Mouse (Mus musculus) midbrain, embryonic 15.5 days (tissue): ENCODE measurements around the gene 4930438A08Rik. TPM values are rescaled to one million over a fixed set of nuclear protein-coding genes. Genes with fewer than 3 reads are reported as not detected.
"Not testable (repeated sequence)": the region's sequence is repeated elsewhere in the genome, so short reads cannot be mapped to it uniquely, and the experiment has no call there.

Source experiments
- ATAC-seq: fragments of 200-750 bp; cut with Nextera tagmentation; replicated peaks from 2 replicates; pipeline ENCODE4 v1.8.0; 2017; ENCODE audit warnings: moderate TSS enrichment
- H3K27ac ChIP-seq: fragments of 300-500 bp; sonication (generic); 2 replicates; pipeline ENCODE4 v1.5.1; 2015; ENCODE audit warnings: mild to moderate bottlenecking, inconsistent platforms
- H3K27me3 ChIP-seq: fragments of 300-500 bp; sonication (generic); replicated peaks from 2 replicates; pipeline ENCODE4 v1.6.1; 2015; ENCODE audit warnings: inconsistent platforms
- H3K36me3 ChIP-seq: fragments of 300-500 bp; sonication (generic); replicated peaks from 2 replicates; pipeline ENCODE4 v1.6.1; 2015; ENCODE audit warnings: inconsistent platforms
- H3K4me1 ChIP-seq: fragments of 300-500 bp; sonication (generic); 2 replicates; pipeline ENCODE4 v1.6.1; 2015; ENCODE audit warnings: inconsistent platforms
- H3K4me2 ChIP-seq: fragments of 300-500 bp; sonication (generic); 2 replicates; pipeline ENCODE4 v1.6.1; 2015; ENCODE audit warnings: inconsistent platforms, mild to moderate bottlenecking, moderate library complexity
- H3K4me3 ChIP-seq: fragments of 300-500 bp; sonication (generic); 2 replicates; pipeline ENCODE4 v1.5.1; 2015; ENCODE audit warnings: mild to moderate bottlenecking, inconsistent platforms
- H3K9ac ChIP-seq: fragments of 300-500 bp; sonication (generic); 2 replicates; pipeline ENCODE4 v1.6.1; 2015; ENCODE audit warnings: mild to moderate bottlenecking, inconsistent platforms
- H3K9me3 ChIP-seq: fragments of 300-500 bp; sonication (generic); 2 replicates; pipeline ENCODE4 v1.6.1; 2016; ENCODE audit warnings: inconsistent platforms
- WGBS: fragments of 180-500 bp; shearing (Covaris S2); methylation state at CpG from one replicate; pipeline ENCODE4 v1.1.7; 2015; ENCODE audit warnings: mixed read lengths; 5-methylcytosine and 5-hydroxymethylcytosine counted together
- polyA plus RNA-seq: library from polyadenylated mRNA; unstranded; fragments of >200 nt; fragmentation: Nextera tagmentation; extraction: Ambion mirVana; gene quantifications from 2 replicates; pipeline ENCODE4 v1.2.1, GENCODE M21; 2015

4930438A08Rik gene
- polyA plus RNA-seq = not detected in 2 replicates

- no peak for ATAC-seq
- no peak within 1 kb of the TSS for H3K4me2 ChIP-seq
- no peaks in the 10 kb centered on the region for H3K27me3 ChIP-seq
- no peak within 1 kb of the TSS for H3K27ac ChIP-seq
- no peak within 1 kb of the TSS for H3K4me3 ChIP-seq
- WGBS = 60% methylated on average over 2 of the region's 2 CpGs
- no peak within 1 kb of the TSS for H3K9ac ChIP-seq
- H3K36me3 ChIP-seq = no peaks in the 10 kb centered on the region
- no peaks in the 10 kb centered on the region for H3K4me1 ChIP-seq
- no peaks in the 10 kb centered on the region for H3K9me3 ChIP-seq
These were observed at the start of gene 4930438A08Rik for GRCm38 (mm10) chr11:58274572-58274971. Gene 4930438A08Rik, plus strand, starts transcription at chr11:58274799.

- not testable (repeated sequence) for H3K9me3 ChIP-seq, H3K4me2 ChIP-seq, H3K36me3 ChIP-seq, H3K4me1 ChIP-seq, ATAC-seq, H3K4me3 ChIP-seq, H3K27me3 ChIP-seq, H3K9ac ChIP-seq, H3K27ac ChIP-seq
- WGBS = 86% methylated on average over 2 of the region's 2 CpGs
These were observed 49.7 kb upstream of the 4930438A08Rik start for GRCm38 (mm10) chr11:58224872-58225271.

- Histone ChIP-seq H3K27ac (no peak overlapping the region), H3K4me1 (no peaks in the 10 kb centered on the region), H3K27me3 (no peaks in the 10 kb centered on the region), H3K4me2 (no peak overlapping the region), H3K9ac (no peak overlapping the region), H3K9me3 (no peaks in the 10 kb centered on the region), H3K4me3 (no peak overlapping the region), H3K36me3 (no peaks in the 10 kb centered on the region)
- 11% methylated on average over 5 of the region's 5 CpGs for WGBS
- no peak for ATAC-seq
These were observed 48.9 kb upstream of the 4930438A08Rik start for GRCm38 (mm10) chr11:58225655-58226054.

GRCm38 (mm10) chr11:58226425-58226824, 48.2 kb upstream of the 4930438A08Rik start:
- Histone ChIP-seq H3K27ac (no peak overlapping the region), H3K36me3 (no peaks in the 10 kb centered on the region), H3K4me3 (no peak overlapping the region), H3K4me2 (no peak overlapping the region), H3K4me1 (no peaks in the 10 kb centered on the region), H3K27me3 (no peaks in the 10 kb centered on the region), H3K9ac (no peak overlapping the region), H3K9me3 (no peaks in the 10 kb centered on the region)
- no peak for ATAC-seq

- WGBS = 95% methylated on average over 2 of the region's 2 CpGs
- not testable (repeated sequence) for ATAC-seq, H3K27ac ChIP-seq, H3K4me1 ChIP-seq, H3K36me3 ChIP-seq, H3K9ac ChIP-seq, H3K4me2 ChIP-seq, H3K27me3 ChIP-seq, H3K4me3 ChIP-seq, H3K9me3 ChIP-seq
These were observed 46.6 kb upstream of the 4930438A08Rik start for GRCm38 (mm10) chr11:58228021-58228420.

- Histone ChIP-seq H3K9ac (no peak overlapping the region), H3K4me1 (no peaks in the 10 kb centered on the region), H3K27me3 (no peaks in the 10 kb centered on the region), H3K27ac (no peak overlapping the region), H3K9me3 (no peaks in the 10 kb centered on the region), H3K36me3 (no peaks in the 10 kb centered on the region), H3K4me3 (no peak overlapping the region), H3K4me2 (no peak overlapping the region)
- 75% methylated on average over 16 of the region's 16 CpGs for WGBS
- no peak for ATAC-seq
These were observed 44.1 kb upstream of the 4930438A08Rik start for GRCm38 (mm10) chr11:58230396-58230910.

GRCm38 (mm10) chr11:58231156-58231555, 43.4 kb upstream of the 4930438A08Rik start:
- H3K4me3 ChIP-seq = no peak overlapping the region
- H3K9ac ChIP-seq = no peak overlapping the region
- WGBS = 90% methylated on average over 8 of the region's 8 CpGs
- no peaks in the 10 kb centered on the region for H3K4me1 ChIP-seq
- H3K9me3 ChIP-seq = no peaks in the 10 kb centered on the region
- H3K4me2 ChIP-seq = no peak overlapping the region
- H3K36me3 ChIP-seq = no peaks in the 10 kb centered on the region
- H3K27me3 ChIP-seq = no peaks in the 10 kb centered on the region
- no peak for ATAC-seq
- H3K27ac ChIP-seq = no peak overlapping the region

- H3K9me3 ChIP-seq, H3K36me3 ChIP-seq, H3K4me2 ChIP-seq, H3K4me3 ChIP-seq, H3K27me3 ChIP-seq, H3K9ac ChIP-seq, ATAC-seq, H3K4me1 ChIP-seq, H3K27ac ChIP-seq: not testable (repeated sequence)
- 76% methylated on average over 3 of the region's 3 CpGs for whole genome bisulfite sequencing
These were observed 40.0 kb upstream of the 4930438A08Rik start for GRCm38 (mm10) chr11:58234551-58234950.

GRCm38 (mm10) chr11:58235152-58235551, 39.4 kb upstream of the 4930438A08Rik start:
- no peak overlapping the region for H3K4me3 ChIP-seq
- H3K4me2 ChIP-seq = no peak overlapping the region
- WGBS = 12% methylated on average over 6 of the region's 6 CpGs
- H3K4me1 ChIP-seq = peaks cover 6% of the 10 kb centered on the region; the same call in 1 of the 2 replicates
- no peaks in the 10 kb centered on the region for H3K36me3 ChIP-seq
- no peak overlapping the region for H3K9ac ChIP-seq
- no peak overlapping the region for H3K27ac ChIP-seq
- no peaks in the 10 kb centered on the region for H3K9me3 ChIP-seq
- no peak for ATAC-seq
- H3K27me3 ChIP-seq = no peaks in the 10 kb centered on the region

- no peaks in the 10 kb centered on the region for H3K36me3 ChIP-seq
- peak overlapping the region; percentile 46 for H3K9ac ChIP-seq
- peak overlapping the region; percentile 41 for H3K4me3 ChIP-seq
- no peak overlapping the region for H3K27ac ChIP-seq
- WGBS = 2% methylated on average over 37 of the region's 37 CpGs
- no peaks in the 10 kb centered on the region for H3K27me3 ChIP-seq
- H3K4me1 ChIP-seq = peaks cover 6% of the 10 kb centered on the region; the same call in 1 of the 2 replicates
- no peaks in the 10 kb centered on the region for H3K9me3 ChIP-seq
- H3K4me2 ChIP-seq = peak overlapping the region; percentile 57
- ATAC-seq = peak; percentile 95
These were observed 35.5 kb upstream of the 4930438A08Rik start for GRCm38 (mm10) chr11:58238840-58239791.

- Histone ChIP-seq H3K36me3 (no peaks in the 10 kb centered on the region), H3K9ac (no peak overlapping the region), H3K4me1 (no peaks in the 10 kb centered on the region), H3K4me3 (no peak overlapping the region), H3K9me3 (no peaks in the 10 kb centered on the region), H3K4me2 (no peak overlapping the region), H3K27me3 (no peaks in the 10 kb centered on the region; the same call in 1 of the 2 replicates), H3K27ac (no peak overlapping the region)
- 55% methylated on average over 4 of the region's 4 CpGs for WGBS
- no peak for ATAC-seq
These were observed 27.3 kb upstream of the 4930438A08Rik start for GRCm38 (mm10) chr11:58247294-58247693.

- Histone ChIP-seq H3K27ac (no peak overlapping the region), H3K9me3 (no peaks in the 10 kb centered on the region), H3K27me3 (no peaks in the 10 kb centered on the region; the same call in 1 of the 2 replicates), H3K4me1 (no peaks in the 10 kb centered on the region), H3K4me2 (no peak overlapping the region), H3K4me3 (no peak overlapping the region), H3K36me3 (no peaks in the 10 kb centered on the region), H3K9ac (no peak overlapping the region)
- ATAC-seq = no peak
- 86% methylated on average over 7 of the region's 7 CpGs for WGBS
These were observed 25.2 kb upstream of the 4930438A08Rik start for GRCm38 (mm10) chr11:58249203-58249981.
